Mouse (Mus musculus) sigmoid colon, adult 10 weeks (tissue): ENCODE results near the gene Cdca7l. TPM values are rescaled to one million over a fixed set of nuclear protein-coding genes. Genes with fewer than 3 reads are reported as not detected.

Experiments
- polyA plus RNA-seq: library from polyadenylated mRNA; stranded (reverse); fragments of 350-450 nt; fragmentation: Illumina TruSeq; extraction: RNeasy Lipid Tissue Mini Kit (QIAGEN cat#74804); gene quantifications from one replicate; pipeline ENCODE4 v1.2.3, GENCODE M21; 2014; ENCODE audit warnings: low read depth, low replicate concordance

Gene Cdca7l
- 12.4 TPM for polyA plus RNA-seq

DNA sequence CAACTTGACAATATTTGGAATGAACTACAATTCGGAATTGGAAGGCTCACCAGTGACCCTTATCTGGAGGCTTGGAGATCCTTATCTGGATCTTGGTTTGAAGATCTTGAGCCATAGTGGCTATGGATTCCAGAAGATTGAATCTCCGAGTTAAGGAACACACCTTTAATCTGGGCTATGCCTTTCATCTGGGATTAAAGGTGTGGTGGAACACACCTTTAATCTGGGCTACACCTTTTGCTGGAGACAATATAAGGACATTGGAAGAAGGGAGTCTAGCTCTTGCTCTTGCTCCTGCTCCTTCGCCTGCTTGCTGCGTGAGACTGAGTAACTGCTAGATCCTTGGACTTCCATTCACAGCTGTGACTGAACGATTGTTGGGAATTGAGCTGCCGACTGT is at the start of gene Cdca7l:
TSS of gene Cdca7l (plus strand) at position 301 of the 400 bp plus-strand sequence.

